8 mouse cellular contexts compared by ENCODE assay signal in genomic region chr16:38239729-38240128, GRCm38 (mm10). TPM values are rescaled to one million over a fixed set of nuclear protein-coding genes. Genes with fewer than 3 reads are reported as not detected.
DNase-seq lines count a peak whose midpoint lies in the region; ATAC-seq and TF ChIP-seq lines count a peak whose summit lies in the region.

No protein-coding gene starts in this region.

- H3K36me3 ChIP-seq in liver, adult 2 months (ENCODE audit: control insufficient read depth, insufficient read depth, low read length), result peaks cover 12% of the 10 kb centered on the region
- peaks cover 7% of the 10 kb centered on the region; the same call in 1 of the 2 replicates for H3K36me3 ChIP-seq in liver, embryonic 11.5 days (ENCODE audit: control insufficient read depth, insufficient read depth, low read length)

- TF ChIP-seq POLR2A in liver, adult 2 months (IDR thresholded peaks at IDR 0.05; ENCODE audit: extremely low read depth, insufficient read depth, low read length), result no peak

- no peak overlapping the region for H3K27ac ChIP-seq in liver, adult 2 months (replicated peaks; ENCODE audit: insufficient read depth, low read depth, low read length)
- no peak overlapping the region for H3K27ac ChIP-seq in liver, embryonic 11.5 days (ENCODE audit: low read depth, low read length)

- ATAC-seq in liver, embryonic 11.5 days (replicated peaks; ENCODE audit: low FRiP score), result no peak; the same call in 1 of the 2 replicates
- peak; percentile 94 for ATAC-seq in common myeloid progenitor, adult 5-6 weeks (replicated peaks; ENCODE audit: low read depth, poor library complexity, severe bottlenecking)

- H3K9me3 ChIP-seq in liver, embryonic 11.5 days (ENCODE audit: control insufficient read depth, low read length), result no peaks in the 10 kb centered on the region

- H3K4me1 ChIP-seq in liver, adult 2 months (ENCODE audit: control insufficient read depth, insufficient read depth, low read length), result no peaks in the 10 kb centered on the region
- H3K4me1 ChIP-seq in liver, embryonic 11.5 days (replicated peaks; ENCODE audit: control insufficient read depth, insufficient read depth, low read length), result no peaks in the 10 kb centered on the region

- peak; percentile 47 for TF ChIP-seq CTCF in liver, adult 2 months (IDR thresholded peaks at IDR 0.05; ENCODE audit: low read depth, low read length)

- H3K79me2 ChIP-seq in liver, adult 2 months (ENCODE audit: control insufficient read depth, insufficient read depth, low read length), result no peaks in the 10 kb centered on the region

- H3K4me3 ChIP-seq in liver, adult 2 months (ENCODE audit: insufficient read depth, low read depth, low read length), result no peak overlapping the region
- H3K4me3 ChIP-seq in liver, embryonic 11.5 days (ENCODE audit: low read depth, low read length), result no peak overlapping the region

- H3K4me2 ChIP-seq in liver, embryonic 11.5 days, result no peak overlapping the region

- DNase-seq in adrenal gland, postnatal 14 days, result peak; percentile 64
- no peak for DNase-seq in adrenal gland, postnatal 4 days (ENCODE audit: low spot score in 2 of 2)
- DNase-seq in liver, adult 2 months (ENCODE audit: extremely low read depth, low read depth, low spot score), result peak; percentile 39
- DNase-seq in liver, embryonic 11.5 days (ENCODE audit: low spot score), result no peak
- peak; percentile 29 to 52 for DNase-seq in kidney, postnatal 4 days
- DNase-seq in mesoderm, embryonic 11.5 days (ENCODE audit: low read depth, low spot score), result peak; percentile 49
- DNase-seq in thymus, postnatal 4 days, result peak; percentile 79

- 65% methylated on average over 5 of the region's 5 CpGs for WGBS in liver, adult 2 months
- whole genome bisulfite sequencing in liver, embryonic 11.5 days, result 63% methylated on average over 5 of the region's 5 CpGs

- no peak overlapping the region for H3K9ac ChIP-seq in liver, adult 2 months (ENCODE audit: low read depth, low read length)
- H3K9ac ChIP-seq in liver, embryonic 11.5 days (ENCODE audit: low read depth, low read length), result no peak overlapping the region

- H3K27me3 ChIP-seq in liver, adult 2 months (ENCODE audit: control insufficient read depth, insufficient read depth, low read length), result no peaks in the 10 kb centered on the region
- no peaks in the 10 kb centered on the region for H3K27me3 ChIP-seq in liver, embryonic 11.5 days (replicated peaks; ENCODE audit: control insufficient read depth, insufficient read depth, low read length)

RNA-seq across cellular contexts. Expression of gene Nr1i2, which starts 54.9 kb away (rescaled TPM):
- total RNA-seq in adrenal gland, postnatal 14 days (2021), result 0.79 and 5.3 TPM in 2 replicates
- total RNA-seq in adrenal gland, postnatal 4 days (2021), result 1 to 10 TPM in 1 of 2 experiments, under 1 TPM in 1; 0.70 to 4.3 TPM
- 72.3 TPM in 2 replicates for total RNA-seq in liver, adult 2 months (2014; rRNA removed)
- 45.8 and 53.6 TPM in 2 replicates for polyA plus RNA-seq in liver, adult 2 months (2012; rRNA removed)
- polyA plus RNA-seq in liver, embryonic 11.5 days (2014; fragmentation: Nextera tagmentation; extraction: Ambion mirVana), result 1.8 and 2.0 TPM in 2 replicates
- not detected in 2 replicates for total RNA-seq in common myeloid progenitor, adult 5-6 weeks (2017)

Comparison
In these comparisons a context has a peak if more than half of its experiments do, and no peak if none do; other contexts are left out.
1. DNase-seq: peak in adrenal gland, postnatal 14 days (single experiment), liver, adult 2 months (single experiment), kidney, postnatal 4 days (2 of 2), mesoderm, embryonic 11.5 days (single experiment) and thymus, postnatal 4 days (single experiment); none in adrenal gland, postnatal 4 days (0 of 2) and liver, embryonic 11.5 days (single experiment).
2. RNA of gene Nr1i2, which starts 54.9 kb away (total RNA-seq): 72.3 TPM in liver, adult 2 months; 0.79 to 5.3 TPM in adrenal gland, postnatal 14 days, 0.70 to 4.3 TPM in adrenal gland, postnatal 4 days and not detected in common myeloid progenitor, adult 5-6 weeks; every median in the first group is over 10 times any median in the second.